Mouse (Mus musculus): ENCODE results near the gene Sel1l3.

Gene Sel1l3

DNA sequence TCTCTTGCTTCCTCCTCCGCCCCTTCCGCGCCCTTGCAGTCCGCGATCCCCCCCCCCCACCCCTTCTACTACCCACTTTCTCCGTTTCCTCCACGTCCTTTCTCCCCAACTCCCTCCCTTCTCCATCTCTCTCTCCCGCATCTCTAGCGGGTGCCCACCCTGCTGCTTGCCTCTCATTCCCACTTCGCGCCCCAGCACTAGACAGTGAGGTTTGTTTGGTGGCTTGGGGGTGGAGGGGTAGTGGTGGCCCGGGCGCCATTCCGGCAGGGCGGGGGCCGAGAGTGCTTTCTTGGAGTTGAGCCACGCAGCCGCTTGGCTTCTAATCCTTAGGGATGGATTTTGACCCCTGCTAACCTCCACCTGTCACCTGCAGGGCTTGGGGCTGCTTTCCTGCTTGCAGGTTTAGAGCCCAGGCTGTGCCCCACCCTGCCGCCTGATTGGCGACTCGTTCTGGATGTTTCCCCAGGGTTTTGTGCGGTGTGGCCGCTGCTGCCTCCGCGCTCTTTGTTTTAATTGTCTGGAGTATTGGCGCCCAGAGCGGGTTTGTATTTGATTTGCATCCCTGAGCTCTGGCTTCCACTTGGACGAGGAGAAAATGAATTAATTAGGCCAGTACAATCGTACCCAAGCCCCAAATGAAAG, at the start of gene Sel1l3:
Sel1l3 (minus strand) TSS at position 217 of the 642 bp plus-strand sequence.
- WGBS = 3% methylated on average over 25 of the region's 29 CpGs

- 52% methylated on average over 10 of the region's 10 CpGs for WGBS
These were observed 48.3 kb upstream of the Sel1l3 start for GRCm38 (mm10) chr5:53261999-53262398.

GRCm38 (mm10) chr5:53259894-53260293, 46.2 kb upstream of the Sel1l3 start:
- WGBS = 62% methylated on average over 5 of the region's 5 CpGs

DNA sequence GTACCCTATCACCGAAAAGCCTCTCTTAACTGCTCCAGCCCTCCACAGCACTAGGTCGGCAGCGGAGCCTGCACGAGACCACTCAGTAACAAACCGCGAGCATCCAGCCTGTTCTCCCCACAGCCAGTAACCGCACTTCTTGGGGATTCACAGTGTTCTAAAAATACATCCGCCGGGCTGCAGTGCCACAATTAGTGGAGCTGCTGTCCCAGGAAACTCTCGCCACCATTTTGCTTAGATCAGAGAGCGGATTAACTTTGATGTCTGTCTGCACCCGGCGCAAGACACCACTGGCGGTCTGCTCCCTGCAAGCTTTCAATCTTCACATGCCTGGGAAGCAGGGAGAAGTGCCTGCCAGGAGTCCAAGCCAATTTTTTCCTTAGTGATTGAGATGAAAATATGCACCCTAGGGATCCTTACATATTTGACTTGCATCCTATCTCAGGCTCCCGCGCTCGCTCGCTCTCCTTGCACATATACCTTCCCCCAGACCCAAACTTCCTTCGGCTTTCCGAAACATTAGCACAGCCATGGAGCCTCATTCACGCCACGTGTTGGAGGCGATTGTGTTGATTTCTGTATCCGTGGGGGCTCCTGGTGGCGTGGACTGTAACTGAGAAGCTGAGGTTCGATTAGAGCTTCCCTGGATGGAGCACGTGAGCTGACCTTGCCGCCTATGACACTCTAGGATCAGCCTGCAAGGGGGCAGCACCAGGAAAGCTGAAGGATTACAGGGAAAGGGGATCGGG, 44.5 kb upstream of the Sel1l3 start:
- WGBS = 3% methylated on average over 29 of the region's 29 CpGs

DNA sequence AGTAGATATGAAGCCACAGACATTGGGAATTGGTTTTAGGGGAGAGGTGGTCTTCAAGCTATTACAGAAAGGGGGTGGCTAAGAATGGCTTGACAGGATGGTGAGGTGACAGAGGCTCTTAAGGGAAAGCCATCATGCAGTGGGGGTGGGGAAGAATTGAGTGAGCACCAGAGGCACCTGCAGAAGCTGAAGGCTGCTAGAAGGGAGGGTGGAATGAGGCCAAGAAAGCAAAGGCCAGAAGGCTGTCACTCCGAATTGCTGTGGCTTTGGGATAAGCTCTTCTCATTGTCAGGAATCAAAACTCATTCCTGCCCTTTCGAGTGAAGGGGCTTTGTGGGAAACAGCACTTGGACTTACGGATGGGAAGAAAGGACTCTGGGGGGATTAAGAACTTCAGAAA, 41.1 kb upstream of the Sel1l3 start:
- 87% methylated on average over 3 of the region's 3 CpGs for WGBS

DNA sequence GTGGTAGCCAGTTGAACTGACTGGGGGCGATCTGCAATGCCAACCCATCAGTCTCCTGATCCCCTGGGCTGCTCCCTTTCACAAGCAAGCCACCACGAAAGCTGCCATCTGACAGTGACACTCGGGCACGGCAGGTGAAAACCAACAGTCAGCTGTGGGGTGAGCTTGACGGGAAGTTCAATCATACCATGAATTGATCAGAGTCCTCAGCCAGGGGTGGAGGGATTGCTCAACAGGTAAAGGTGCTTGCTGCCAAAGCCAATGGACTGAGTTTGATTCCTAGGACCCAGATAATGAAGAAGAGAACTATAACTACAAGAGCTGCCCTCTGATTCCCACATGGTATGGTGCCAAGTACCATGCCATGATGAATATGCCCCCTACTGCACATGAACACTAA, 40.4 kb upstream of the Sel1l3 start:
- 96% methylated on average over 5 of the region's 5 CpGs for WGBS

DNA sequence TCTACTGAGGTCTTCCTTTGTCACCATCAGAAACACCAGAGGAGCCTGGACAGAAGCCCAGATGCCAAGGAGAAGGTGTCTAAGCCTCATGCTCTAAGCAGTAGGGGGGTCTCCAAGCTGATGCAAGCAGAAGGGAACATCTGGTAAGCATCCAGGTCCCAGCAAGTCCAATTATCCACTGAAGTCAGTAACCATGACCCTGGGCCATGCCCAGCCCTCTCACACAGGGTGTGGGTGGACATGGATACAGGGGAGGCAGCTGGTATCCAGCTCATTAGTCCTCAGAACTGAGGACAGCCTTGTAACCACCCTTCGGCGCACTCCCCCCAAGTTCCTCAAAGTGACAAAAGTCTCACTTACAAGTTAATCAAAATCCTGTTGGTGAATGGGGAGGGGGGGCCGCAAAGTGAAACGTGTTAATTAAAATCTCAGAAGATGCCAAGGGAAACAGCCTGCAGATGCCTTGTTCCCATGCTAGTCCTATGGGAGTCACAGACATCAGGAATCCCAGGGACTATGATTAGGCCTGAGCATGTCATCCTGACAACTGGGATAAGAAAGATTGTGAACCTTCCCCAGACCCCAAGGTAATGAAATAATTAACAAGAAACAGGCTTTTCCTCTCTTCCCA, 35.8 kb upstream of the Sel1l3 start:
- 50% methylated on average over 4 of the region's 4 CpGs for WGBS

GRCm38 (mm10) chr5:53248499-53248898, 34.8 kb upstream of the Sel1l3 start:
- WGBS = 64% methylated on average over 11 of the region's 11 CpGs

DNA sequence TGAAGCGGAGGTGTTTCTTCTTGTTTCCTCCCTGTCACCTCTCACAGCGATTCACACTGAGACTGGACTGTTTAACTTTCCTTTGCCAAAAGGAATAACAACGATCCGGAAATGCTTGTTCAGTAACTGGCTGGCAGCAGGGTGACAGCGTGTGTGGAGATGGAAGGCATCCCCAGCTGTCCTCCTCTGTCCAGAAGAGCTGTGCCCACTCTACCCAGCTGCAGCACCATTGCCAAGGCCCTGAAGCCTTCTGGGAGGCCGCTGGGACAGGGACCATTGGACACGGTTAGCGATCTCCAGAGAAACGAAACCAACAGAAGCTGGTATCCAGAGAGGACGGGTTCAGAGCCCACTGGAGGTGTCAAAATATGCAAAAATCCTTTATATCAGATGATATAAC, 30.2 kb upstream of the Sel1l3 start:
- WGBS = 60% methylated on average over 10 of the region's 10 CpGs

- 56% methylated on average over 7 of the region's 7 CpGs for WGBS
These were observed 29.3 kb upstream of the Sel1l3 start for GRCm38 (mm10) chr5:53242865-53243499.

DNA sequence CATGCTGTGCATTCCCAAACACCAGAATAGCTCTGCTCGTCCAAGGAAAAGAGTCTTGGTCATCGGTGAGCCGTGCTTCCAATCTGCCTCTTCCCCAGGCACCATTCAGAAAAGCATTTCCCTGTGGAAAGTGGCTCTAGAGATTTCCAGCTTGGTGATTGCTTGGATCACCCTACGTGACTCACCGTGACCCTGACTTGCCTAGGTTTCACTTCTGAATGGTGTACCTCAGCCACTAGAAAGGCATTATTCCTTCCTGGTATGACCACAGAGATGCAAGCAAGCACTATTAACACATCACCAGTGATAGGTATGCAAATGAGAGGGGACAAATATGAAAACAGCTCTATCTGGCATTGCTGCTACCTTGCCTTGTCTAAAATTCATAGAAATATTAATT, 28.2 kb upstream of the Sel1l3 start:
- WGBS = 70% methylated on average over 5 of the region's 5 CpGs

GRCm38 (mm10) chr5:53241109-53241508, 27.4 kb upstream of the Sel1l3 start:
- WGBS = 76% methylated on average over 2 of the region's 2 CpGs

- WGBS = 81% methylated on average over 11 of the region's 11 CpGs
These were observed 26.2 kb upstream of the Sel1l3 start for GRCm38 (mm10) chr5:53239831-53240440.

GRCm38 (mm10) chr5:53239189-53239588, 25.5 kb upstream of the Sel1l3 start:
- WGBS = 98% methylated on average over 7 of the region's 7 CpGs

DNA sequence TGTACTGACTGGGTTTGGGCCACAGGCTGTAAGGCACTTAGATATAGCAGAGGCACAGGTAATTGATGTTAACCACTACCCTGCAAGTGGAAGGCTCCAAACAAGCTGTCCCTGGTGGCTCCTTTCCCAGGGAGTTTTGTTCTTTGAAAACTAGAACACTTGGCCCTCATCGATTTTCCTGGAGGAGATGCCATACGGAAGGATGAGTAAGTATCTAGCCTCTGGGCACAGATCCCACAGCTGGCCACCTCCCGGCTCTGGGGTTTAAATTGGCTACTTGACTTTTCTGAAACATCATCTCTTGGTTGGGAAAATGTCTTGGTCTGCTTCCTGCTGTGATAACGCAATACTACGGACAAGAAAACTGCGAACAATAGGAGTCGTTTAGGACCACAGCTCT, 25.0 kb upstream of the Sel1l3 start:
- 60% methylated on average over 7 of the region's 7 CpGs for WGBS

DNA sequence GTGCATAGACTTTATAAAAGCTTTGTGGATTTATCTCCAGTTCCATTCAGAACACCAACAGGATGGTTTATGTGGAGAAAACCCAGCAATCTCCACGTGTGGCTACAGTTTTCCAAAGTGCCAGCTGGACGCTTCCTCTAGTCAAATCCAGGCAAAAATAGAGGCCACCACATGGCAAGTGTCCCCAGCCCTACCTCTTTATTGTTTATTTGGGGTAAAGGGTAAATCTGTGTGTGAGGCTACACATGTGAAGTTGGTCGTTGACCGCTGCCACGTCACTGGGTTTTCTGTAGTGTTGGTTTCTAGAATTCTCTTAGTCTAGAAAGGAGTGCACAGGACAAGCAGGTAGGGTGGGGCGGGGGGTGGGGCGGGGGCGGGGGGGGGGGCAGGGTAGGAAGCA, 23.0 kb upstream of the Sel1l3 start:
- 77% methylated on average over 7 of the region's 8 CpGs for WGBS

- WGBS = 29% methylated on average over 5 of the region's 5 CpGs
These were observed 22.4 kb upstream of the Sel1l3 start for GRCm38 (mm10) chr5:53236136-53236535.

DNA sequence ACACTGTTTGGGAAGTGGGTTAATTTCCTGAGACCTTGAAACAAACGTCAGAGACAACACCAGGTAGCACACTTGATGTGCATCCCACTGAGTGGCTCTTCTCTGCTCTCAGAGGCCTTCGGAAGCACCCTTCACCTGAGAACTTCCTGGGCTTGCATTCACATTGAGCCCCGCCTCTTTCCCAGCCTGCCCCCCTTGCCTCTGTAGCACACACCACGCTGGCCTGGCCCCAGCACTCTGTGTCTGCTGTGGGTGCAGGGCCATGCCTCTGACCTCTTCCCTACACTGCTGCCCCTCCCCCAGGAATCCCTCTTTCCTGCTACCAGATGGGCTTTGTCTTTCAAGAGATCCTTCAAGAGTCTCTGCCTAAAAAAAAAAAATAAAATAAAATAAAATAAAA, 21.8 kb upstream of the Sel1l3 start:
- WGBS = 63% methylated on average over 4 of the region's 4 CpGs

DNA sequence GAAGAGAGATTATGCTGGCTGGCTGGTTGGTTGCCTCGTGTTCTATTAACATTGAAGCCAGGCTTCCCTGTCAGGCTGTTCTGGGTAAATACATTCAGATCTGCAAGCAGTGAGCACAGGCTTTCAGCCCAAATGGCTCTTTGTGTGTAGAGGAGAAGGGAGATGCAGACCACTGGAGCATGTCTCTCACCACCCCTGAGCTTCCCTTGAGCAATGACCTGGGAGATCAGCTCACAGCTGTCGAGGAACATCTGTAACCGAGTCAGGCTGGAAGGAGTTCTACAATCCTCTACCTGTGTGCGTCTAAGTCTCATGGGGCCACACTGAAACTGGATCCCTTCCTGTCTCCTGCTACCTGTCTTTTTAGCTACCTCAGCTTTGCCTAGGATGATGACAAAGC, 16.8 kb upstream of the Sel1l3 start:
- 82% methylated on average over 4 of the region's 4 CpGs for WGBS

- WGBS = 92% methylated on average over 13 of the region's 13 CpGs
These were observed 11.7 kb upstream of the Sel1l3 start for GRCm38 (mm10) chr5:53225434-53225833.

DNA sequence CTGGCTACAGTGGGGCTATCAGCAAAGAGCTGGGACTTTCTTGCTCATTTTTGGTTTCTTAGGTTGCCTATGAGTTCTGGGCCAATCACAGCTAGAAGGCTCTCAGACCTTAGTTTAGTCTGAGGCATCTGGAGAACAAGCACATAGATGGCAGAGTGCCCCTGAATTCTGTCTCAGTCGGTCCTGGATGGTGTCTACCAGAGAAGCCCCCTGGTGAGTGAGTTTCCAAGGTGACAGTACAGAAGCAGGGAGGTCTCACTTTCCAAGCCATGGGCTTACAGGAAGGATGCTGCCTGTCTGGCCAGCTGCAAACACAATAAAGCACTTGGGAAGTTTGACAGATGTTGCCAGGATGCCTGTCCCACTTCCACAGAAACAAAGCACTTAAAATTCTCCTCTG, 1.1 kb upstream of the Sel1l3 start:
- 3% methylated on average over 1 of the region's 1 CpGs for WGBS

GRCm38 (mm10) chr5:53214362-53214761, 635 bp upstream of the Sel1l3 start:
- 24% methylated on average over 5 of the region's 5 CpGs for WGBS

Data from cerebral cortex, adult 2 months (tissue).